Mouse (Mus musculus) erythroblast, embryonic 14.5 days (primary cell): ENCODE measurements around the gene Mpzl3. TPM values are rescaled to one million over a fixed set of nuclear protein-coding genes. Genes with fewer than 3 reads are reported as not detected.
A peak's percentile ranks its signal among the peaks of the same experiment; 100 is the strongest.

Source experiments
- H3K27me3 ChIP-seq: 2 replicates; pipeline ENCODE4 v1.6.1; 2012; ENCODE audit warnings: inconsistent platforms; ENCODE audit not compliant: control insufficient read depth
- H3K36me3 ChIP-seq: 2 replicates; pipeline ENCODE4 v1.6.1; 2012; ENCODE audit warnings: mild to moderate bottlenecking, inconsistent platforms; ENCODE audit not compliant: control insufficient read depth
- H3K4me1 ChIP-seq: 2 replicates; pipeline ENCODE4 v1.6.1; 2012; ENCODE audit warnings: inconsistent platforms; ENCODE audit not compliant: control insufficient read depth
- H3K4me3 ChIP-seq: replicated peaks from 2 replicates; pipeline ENCODE3; 2012; ENCODE audit warnings: moderate library complexity, mild to moderate bottlenecking, inconsistent platforms
- H3K9me3 ChIP-seq: 2 replicates; pipeline ENCODE4 v1.6.1; 2012; ENCODE audit warnings: low read length, inconsistent platforms, mixed read lengths; ENCODE audit not compliant: control insufficient read depth
- GATA1 ChIP-seq: IDR thresholded peaks from 2 replicates; pipeline ENCODE4 v1.6.1; 2012; ENCODE audit warnings: low read length, inconsistent platforms, mixed read lengths
- TAL1 ChIP-seq: IDR thresholded peaks from 3 replicates; pipeline ENCODE4 v1.6.1; 2012; ENCODE audit warnings: low read length, inconsistent platforms, mixed read lengths
- polyA plus RNA-seq: library from polyadenylated mRNA; stranded (reverse); fragments of >175 nt; gene quantifications from 2 replicates; pipeline ENCODE4 v1.2.3, GENCODE M21; 2012

Mpzl3 gene
- polyA plus RNA-seq: not detected in 2 replicates

- peaks cover 47% of the 10 kb centered on the region for H3K27me3 ChIP-seq
- TF ChIP-seq GATA1: no peak
- TF ChIP-seq TAL1: no peak
- H3K4me1 ChIP-seq: peaks cover 6% of the 10 kb centered on the region
- H3K4me3 ChIP-seq: peak within 1 kb of the TSS; percentile 60
- no peaks in the 10 kb centered on the region; the same call in 1 of the 2 replicates for H3K9me3 ChIP-seq
- no peaks in the 10 kb centered on the region for H3K36me3 ChIP-seq
These were observed at the start of gene Mpzl3 for GRCm38 (mm10) chr9:45055082-45055713. TSS of gene Mpzl3 (plus strand) at chr9:45055186.

- 0 out of 2 replicates have a peak, but pooled peaks cover 2% of the 10 kb centered on the region for H3K27me3 ChIP-seq
- no peaks in the 10 kb centered on the region for H3K4me1 ChIP-seq
- H3K36me3 ChIP-seq: no peaks in the 10 kb centered on the region
- no peaks in the 10 kb centered on the region for H3K9me3 ChIP-seq
- TF ChIP-seq GATA1: no peak
- no peak for TF ChIP-seq TAL1
- no peak overlapping the region for H3K4me3 ChIP-seq
These were observed 47.6 kb upstream of the Mpzl3 start for GRCm38 (mm10) chr9:45007404-45007803.

GRCm38 (mm10) chr9:45008342-45008741, 46.6 kb upstream of the Mpzl3 start:
- 0 out of 2 replicates have a peak, but pooled peaks cover 2% of the 10 kb centered on the region for H3K27me3 ChIP-seq

GRCm38 (mm10) chr9:45009180-45010078, 45.6 kb upstream of the Mpzl3 start, which contains the start of gene Cd3e:
TSS of gene Cd3e (minus strand) at chr9:45009627.
- no peak for TF ChIP-seq GATA1
- TF ChIP-seq TAL1: no peak
- no peaks in the 10 kb centered on the region for H3K4me1 ChIP-seq
- H3K4me3 ChIP-seq: no peak within 1 kb of the TSS
- H3K27me3 ChIP-seq: 0 out of 2 replicates have a peak, but pooled peaks cover 2% of the 10 kb centered on the region
- H3K9me3 ChIP-seq: no peaks in the 10 kb centered on the region
- H3K36me3 ChIP-seq: no peaks in the 10 kb centered on the region

More at GRCm38 (mm10) chr9:45008342-45008741, 46.6 kb upstream of the Mpzl3 start:
- no peak for TF ChIP-seq GATA1
- TF ChIP-seq TAL1: no peak
- Histone ChIP-seq H3K36me3 (no peaks in the 10 kb centered on the region), H3K4me3 (no peak overlapping the region), H3K4me1 (no peaks in the 10 kb centered on the region), H3K9me3 (no peaks in the 10 kb centered on the region)

- TF ChIP-seq GATA1 (no peak), TAL1 (no peak)
- no peaks in the 10 kb centered on the region for H3K4me1 ChIP-seq
- H3K4me3 ChIP-seq: no peak overlapping the region
- peaks cover 2% of the 10 kb centered on the region; the same call in 1 of the 2 replicates for H3K9me3 ChIP-seq
- 0 out of 2 replicates have a peak, but pooled peaks cover 2% of the 10 kb centered on the region for H3K27me3 ChIP-seq
- H3K36me3 ChIP-seq: no peaks in the 10 kb centered on the region
These were observed 44.5 kb upstream of the Mpzl3 start for GRCm38 (mm10) chr9:45010461-45010860.

GRCm38 (mm10) chr9:45011291-45011690, 43.7 kb upstream of the Mpzl3 start:
- 0 out of 2 replicates have a peak, but pooled peaks cover 2% of the 10 kb centered on the region for H3K27me3 ChIP-seq
- H3K9me3 ChIP-seq: peaks cover 2% of the 10 kb centered on the region; the same call in 1 of the 2 replicates
- no peaks in the 10 kb centered on the region for H3K36me3 ChIP-seq
- no peak overlapping the region for H3K4me3 ChIP-seq
- no peaks in the 10 kb centered on the region for H3K4me1 ChIP-seq
- TF ChIP-seq GATA1: no peak

- no peaks in the 10 kb centered on the region for H3K36me3 ChIP-seq
- H3K4me3 ChIP-seq: no peak overlapping the region
- no peaks in the 10 kb centered on the region for H3K4me1 ChIP-seq
- H3K27me3 ChIP-seq: no peaks in the 10 kb centered on the region
- H3K9me3 ChIP-seq: peaks cover 2% of the 10 kb centered on the region; the same call in 1 of the 2 replicates
- TF ChIP-seq TAL1 (no peak), GATA1 (no peak)
These were observed 40.1 kb upstream of the Mpzl3 start for GRCm38 (mm10) chr9:45014879-45015278.

- Histone ChIP-seq H3K4me1 (no peaks in the 10 kb centered on the region), H3K4me3 (no peak overlapping the region), H3K36me3 (no peaks in the 10 kb centered on the region), H3K9me3 (peaks cover 2% of the 10 kb centered on the region; the same call in 1 of the 2 replicates), H3K27me3 (no peaks in the 10 kb centered on the region)
- TF ChIP-seq GATA1 (no peak), TAL1 (no peak)
These were observed 39.1 kb upstream of the Mpzl3 start for GRCm38 (mm10) chr9:45015841-45016240.

GRCm38 (mm10) chr9:45018031-45018430, 37.0 kb upstream of the Mpzl3 start:
- no peak overlapping the region for H3K4me3 ChIP-seq
- TF ChIP-seq TAL1 (no peak), GATA1 (no peak)
- peaks cover 2% of the 10 kb centered on the region; the same call in 1 of the 2 replicates for H3K9me3 ChIP-seq
- H3K4me1 ChIP-seq: no peaks in the 10 kb centered on the region
- H3K27me3 ChIP-seq: no peaks in the 10 kb centered on the region
- H3K36me3 ChIP-seq: no peaks in the 10 kb centered on the region
